Mouse (Mus musculus) E14TG2a.4 (cell line): Measurements from ENCODE around the gene Padi3.

Experiments used
- CTCF ChIP-seq: conservative IDR thresholded peaks from 2 replicates; pipeline ENCODE4 v1.5.1; 2014; ENCODE audit warnings: low read length
- NANOG ChIP-seq: IDR thresholded peaks from 2 replicates; pipeline ENCODE4 v1.6.1; 2014; ENCODE audit warnings: borderline replicate concordance, low read length, mixed read lengths
- POU5F1 ChIP-seq: IDR thresholded peaks from 2 replicates; pipeline ENCODE4 v1.6.1; 2014; ENCODE audit warnings: low read length, borderline replicate concordance

DNA sequence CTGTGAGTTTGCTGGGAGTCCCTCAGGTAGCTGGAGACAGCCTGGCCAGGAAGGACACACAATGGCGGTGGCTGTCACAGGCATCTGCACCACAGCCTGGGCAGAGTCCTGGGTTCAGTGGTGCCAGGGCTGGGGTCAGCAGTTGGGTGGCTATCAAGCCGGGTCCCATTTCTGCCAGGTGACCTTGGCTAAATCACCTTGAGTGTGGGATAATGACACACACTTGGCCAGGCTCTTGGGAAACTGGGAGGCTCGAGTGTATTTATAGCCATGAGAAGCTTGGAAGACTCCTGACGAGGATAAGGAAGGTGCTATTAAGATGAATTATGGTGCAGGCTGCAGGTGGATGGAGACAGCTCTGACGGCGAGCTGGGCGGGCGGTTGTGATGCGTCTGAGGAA lies 5.8 kb downstream of the Padi3 start:
- TF ChIP-seq CTCF (no peak), NANOG (no peak), POU5F1 (no peak)
